Mouse (Mus musculus): ENCODE results near the gene Slc15a1.

DNA sequence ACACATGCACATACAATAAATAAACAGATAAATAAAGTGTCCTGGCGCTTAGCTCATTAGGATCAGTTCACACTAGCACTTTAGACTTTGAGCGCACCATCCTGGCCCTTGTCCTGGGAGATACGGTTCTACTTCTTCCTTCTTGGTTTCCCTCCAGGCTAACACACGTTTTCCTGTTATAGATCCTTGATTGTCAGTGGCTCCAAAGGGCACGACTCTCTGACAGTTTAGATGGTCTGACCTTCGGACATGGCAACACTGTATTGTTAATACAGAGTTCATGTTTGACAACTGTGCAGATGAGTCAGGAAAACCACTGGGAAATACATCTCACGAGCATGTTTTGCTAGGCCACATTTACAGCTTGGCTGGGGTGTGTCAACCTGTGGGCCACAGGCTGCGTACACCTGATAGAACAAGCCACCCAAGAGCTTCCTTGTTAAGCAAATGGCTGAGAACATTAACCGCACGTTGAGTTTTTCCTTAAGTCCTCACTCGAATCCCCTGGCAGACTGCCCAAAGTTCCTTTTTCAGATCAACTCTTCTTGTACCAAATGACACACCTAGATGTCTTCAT is 33.4 kb downstream of the Slc15a1 start:
- no peak for TF ChIP-seq CEBPB (IDR thresholded peaks at IDR 0.05; ENCODE audit: low read depth)
- no peak for TF ChIP-seq CTCF (IDR thresholded peaks at IDR 0.05; ENCODE audit: control insufficient read depth, insufficient read depth, insufficient read length)
- TF ChIP-seq MYOG (IDR thresholded peaks at IDR 0.05; ENCODE audit: control insufficient read depth, extremely low read depth, insufficient read length), result no peak
- TF ChIP-seq MAX (IDR thresholded peaks at IDR 0.05), result no peak

Measured in C2C12 (cell line).